Mouse (Mus musculus) erythroblast, embryonic 14.5 days (primary cell): ENCODE data around the gene Stx1a. TPM values are rescaled to one million over a fixed set of nuclear protein-coding genes. Genes with fewer than 3 reads are reported as not detected.

Experiments used
- H3K27me3 ChIP-seq: 2 replicates; pipeline ENCODE4 v1.6.1; 2012; ENCODE audit warnings: inconsistent platforms; ENCODE audit not compliant: control insufficient read depth
- H3K36me3 ChIP-seq: 2 replicates; pipeline ENCODE4 v1.6.1; 2012; ENCODE audit warnings: mild to moderate bottlenecking, inconsistent platforms; ENCODE audit not compliant: control insufficient read depth
- H3K4me1 ChIP-seq: 2 replicates; pipeline ENCODE4 v1.6.1; 2012; ENCODE audit warnings: inconsistent platforms; ENCODE audit not compliant: control insufficient read depth
- H3K4me3 ChIP-seq: replicated peaks from 2 replicates; pipeline ENCODE3; 2012; ENCODE audit warnings: moderate library complexity, mild to moderate bottlenecking, inconsistent platforms
- H3K9me3 ChIP-seq: 2 replicates; pipeline ENCODE4 v1.6.1; 2012; ENCODE audit warnings: low read length, inconsistent platforms, mixed read lengths; ENCODE audit not compliant: control insufficient read depth
- GATA1 ChIP-seq: IDR thresholded peaks from 2 replicates; pipeline ENCODE4 v1.6.1; 2012; ENCODE audit warnings: low read length, inconsistent platforms, mixed read lengths
- TAL1 ChIP-seq: IDR thresholded peaks from 3 replicates; pipeline ENCODE4 v1.6.1; 2012; ENCODE audit warnings: low read length, inconsistent platforms, mixed read lengths
- polyA plus RNA-seq: library from polyadenylated mRNA; stranded (reverse); fragments of >175 nt; gene quantifications from 2 replicates; pipeline ENCODE4 v1.2.3, GENCODE M21; 2012

Stx1a gene
- polyA plus RNA-seq, 1 experiment, result 0.05 TPM

- Histone ChIP-seq H3K4me3 (no peak overlapping the region), H3K27me3 (peaks cover 9% of the 10 kb centered on the region), H3K36me3 (peaks cover under 1% of the 10 kb centered on the region), H3K4me1 (peaks cover 24% of the 10 kb centered on the region), H3K9me3 (no peaks in the 10 kb centered on the region)
- no peak for TF ChIP-seq TAL1
- TF ChIP-seq GATA1, result no peak
Measured at GRCm38 (mm10) chr5:135072720-135073119, 49.4 kb downstream of the Stx1a start.

- no peaks in the 10 kb centered on the region for H3K36me3 ChIP-seq
- TF ChIP-seq GATA1 (no peak), TAL1 (no peak)
- H3K9me3 ChIP-seq, result no peaks in the 10 kb centered on the region
- H3K4me3 ChIP-seq, result no peak overlapping the region
- H3K4me1 ChIP-seq, result peaks cover 32% of the 10 kb centered on the region
- peaks cover 13% of the 10 kb centered on the region for H3K27me3 ChIP-seq
Measured at GRCm38 (mm10) chr5:135073349-135074150, 50.3 kb downstream of the Stx1a start.

GRCm38 (mm10) chr5:135075655-135076054, 52.4 kb downstream of the Stx1a start:
- TF ChIP-seq TAL1, result no peak
- no peak for TF ChIP-seq GATA1
- H3K36me3 ChIP-seq, result no peaks in the 10 kb centered on the region

GRCm38 (mm10) chr5:135076368-135076767, 53.1 kb downstream of the Stx1a start:
- peaks cover 33% of the 10 kb centered on the region for H3K27me3 ChIP-seq

More at GRCm38 (mm10) chr5:135075655-135076054, 52.4 kb downstream of the Stx1a start:
- Histone ChIP-seq H3K4me3 (no peak overlapping the region), H3K27me3 (peaks cover 32% of the 10 kb centered on the region), H3K9me3 (no peaks in the 10 kb centered on the region), H3K4me1 (peaks cover 25% of the 10 kb centered on the region)

GRCm38 (mm10) chr5:135076931-135077505, 53.7 kb downstream of the Stx1a start:
- Histone ChIP-seq H3K4me1 (peaks cover 21% of the 10 kb centered on the region), H3K36me3 (no peaks in the 10 kb centered on the region), H3K27me3 (peaks cover 37% of the 10 kb centered on the region), H3K9me3 (no peaks in the 10 kb centered on the region), H3K4me3 (no peak overlapping the region)
- TF ChIP-seq GATA1, result no peak
- no peak for TF ChIP-seq TAL1

More at GRCm38 (mm10) chr5:135076368-135076767, 53.1 kb downstream of the Stx1a start:
- H3K36me3 ChIP-seq, result no peaks in the 10 kb centered on the region
- no peak overlapping the region for H3K4me3 ChIP-seq
- TF ChIP-seq GATA1, result no peak
- no peak for TF ChIP-seq TAL1
- H3K9me3 ChIP-seq, result no peaks in the 10 kb centered on the region
- peaks cover 21% of the 10 kb centered on the region for H3K4me1 ChIP-seq

GRCm38 (mm10) chr5:135077564-135078481, 54.5 kb downstream of the Stx1a start, which contains the start of gene Vps37d:
Gene Vps37d (minus strand): TSS chr5:135078266.
- TF ChIP-seq GATA1, result no peak
- no peak for TF ChIP-seq TAL1
- H3K27me3 ChIP-seq, result peaks cover 36% of the 10 kb centered on the region
- H3K4me3 ChIP-seq, result peak within 1 kb of the TSS; percentile 59

GRCm38 (mm10) chr5:135078482-135078810, 55.2 kb downstream of the Stx1a start:
- no peaks in the 10 kb centered on the region for H3K36me3 ChIP-seq
- H3K4me1 ChIP-seq, result peaks cover 18% of the 10 kb centered on the region
- no peaks in the 10 kb centered on the region for H3K9me3 ChIP-seq
- no peak for TF ChIP-seq GATA1
- no peak for TF ChIP-seq TAL1
- H3K4me3 ChIP-seq, result peak overlapping the region; percentile 59
- peaks cover 36% of the 10 kb centered on the region for H3K27me3 ChIP-seq

More at GRCm38 (mm10) chr5:135077564-135078481, 54.5 kb downstream of the Stx1a start, which contains the start of gene Vps37d:
- Histone ChIP-seq H3K4me1 (peaks cover 18% of the 10 kb centered on the region), H3K9me3 (no peaks in the 10 kb centered on the region), H3K36me3 (no peaks in the 10 kb centered on the region)

- peaks cover 43% of the 10 kb centered on the region for H3K27me3 ChIP-seq
Measured at GRCm38 (mm10) chr5:135079578-135079977, 56.3 kb downstream of the Stx1a start.

More at GRCm38 (mm10) chr5:135079578-135079977, 56.3 kb downstream of the Stx1a start:
- Histone ChIP-seq H3K4me3 (no peak overlapping the region), H3K4me1 (peaks cover 18% of the 10 kb centered on the region), H3K9me3 (no peaks in the 10 kb centered on the region), H3K36me3 (no peaks in the 10 kb centered on the region)
- TF ChIP-seq TAL1, result no peak
- no peak for TF ChIP-seq GATA1
